Mouse (Mus musculus) brain, embryonic 14.5 days (tissue): ENCODE measurements at regions not wholly inside any gene's neighbourhood (a gene's known extent, or its start where the extent isn't known, plus 50 kb on each side); places are given as distances from the start of the nearest gene placed in this dataset.
A peak's percentile ranks its signal among the peaks of the same experiment; 100 is the strongest.

Source experiments
- DNase-seq: peaks from one replicate; pipeline ENCODE4 v3.0.0-alpha.2; 2011; ENCODE audit warnings: low read depth
- CTCF ChIP-seq: fragments of 200-500 bp; IDR thresholded peaks from 2 replicates; pipeline ENCODE4 v1.5.1; 2012; ENCODE audit warnings: inconsistent platforms, mild to moderate bottlenecking, moderate library complexity, borderline replicate concordance; ENCODE audit not compliant: insufficient read depth, insufficient read length; ENCODE audit errors: extremely low read depth
- POLR2A ChIP-seq: fragments of 200-500 bp; IDR thresholded peaks from 2 replicates; pipeline ENCODE4 v1.6.1; 2012; ENCODE audit warnings: mild to moderate bottlenecking, inconsistent platforms, borderline replicate concordance; ENCODE audit not compliant: poor library complexity, insufficient read depth, insufficient read length, severe bottlenecking; ENCODE audit errors: extremely low read depth

DNA sequence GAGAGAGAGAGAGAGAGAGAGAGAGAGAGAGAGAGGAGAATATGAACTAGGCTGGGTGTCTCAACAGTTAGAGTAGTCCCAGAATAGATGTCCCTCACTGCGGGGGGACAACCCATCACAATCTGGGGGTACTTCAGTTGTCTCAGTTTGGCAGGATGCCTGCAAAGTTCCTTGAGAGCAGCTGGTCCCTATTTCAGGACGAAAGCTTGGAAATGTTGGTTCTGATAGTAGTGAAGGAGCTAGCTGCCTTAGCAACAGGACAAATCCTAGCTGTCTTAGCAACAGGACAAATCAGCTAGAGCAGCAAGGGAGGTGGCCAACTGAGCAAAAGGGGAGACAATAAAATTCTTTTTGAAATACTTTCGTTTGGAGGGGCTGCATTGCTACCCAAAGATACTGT is 139.9 kb upstream of the Frg1 start:
- TF ChIP-seq CTCF (no peak), POLR2A (no peak)
- DNase-seq: no peak

DNA sequence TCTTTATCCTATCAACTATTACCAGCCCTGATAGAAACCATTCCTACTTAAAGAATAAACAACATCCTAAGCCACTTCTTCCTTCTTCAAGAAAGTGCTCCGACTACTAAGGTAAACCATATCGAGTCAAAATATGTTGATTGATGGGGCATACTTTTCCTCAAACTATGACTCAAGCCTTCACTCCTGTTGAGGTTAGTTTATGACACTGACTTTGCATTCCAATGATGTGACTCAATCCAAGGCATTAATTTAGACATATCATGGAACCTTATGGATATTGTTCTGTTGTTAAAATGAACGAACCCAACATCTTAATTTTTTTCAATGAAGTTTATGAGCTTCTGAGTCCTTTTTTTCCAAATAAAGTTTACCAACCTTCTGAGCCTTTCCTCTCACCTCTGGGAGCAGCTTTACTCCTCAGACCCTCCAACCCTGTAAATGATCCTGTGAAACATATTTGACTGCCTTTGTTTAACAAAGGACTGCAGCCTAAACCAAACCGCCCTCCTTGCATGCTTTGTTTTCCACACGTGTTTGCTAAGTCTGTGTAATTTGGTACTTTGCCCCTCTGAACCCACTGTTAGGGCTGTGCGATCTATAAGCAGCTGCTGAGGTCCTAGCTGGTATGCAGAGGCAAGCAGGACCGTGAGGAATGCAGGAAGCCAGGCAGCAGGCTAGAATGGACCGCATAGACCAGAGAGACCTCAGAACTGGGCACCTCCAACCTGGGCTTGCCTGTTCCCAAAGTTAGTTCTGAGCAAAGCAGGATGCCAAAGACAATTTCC is 136.1 kb upstream of the Frg1 start:
- TF ChIP-seq POLR2A (no peak), CTCF (no peak)
- DNase-seq: no peak

DNA sequence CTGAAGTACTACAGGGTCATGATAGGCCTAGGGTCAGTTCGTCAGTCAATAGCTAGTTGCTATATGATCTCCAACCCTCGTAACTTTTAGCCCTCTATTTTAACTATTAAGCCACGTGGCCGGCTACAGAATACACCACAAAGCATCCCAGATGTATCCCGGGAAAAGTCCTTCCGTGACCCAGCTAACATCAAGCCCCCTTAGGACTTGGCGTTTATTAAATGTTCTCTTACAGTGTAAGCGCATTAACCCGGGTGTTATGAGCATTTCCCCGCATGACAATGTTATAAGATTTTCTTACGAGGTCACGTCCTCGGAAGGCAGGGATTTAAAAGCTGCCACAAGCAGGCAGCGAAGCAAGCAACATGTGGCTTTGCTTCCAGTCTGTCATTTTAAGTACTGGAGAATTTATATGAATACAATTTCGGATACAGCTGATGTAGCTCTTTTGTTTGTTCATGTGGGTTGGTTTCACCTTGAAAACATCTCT is 135.1 kb upstream of the Frg1 start:
- TF ChIP-seq CTCF (no peak), POLR2A (no peak)
- DNase-seq: no peak

DNA sequence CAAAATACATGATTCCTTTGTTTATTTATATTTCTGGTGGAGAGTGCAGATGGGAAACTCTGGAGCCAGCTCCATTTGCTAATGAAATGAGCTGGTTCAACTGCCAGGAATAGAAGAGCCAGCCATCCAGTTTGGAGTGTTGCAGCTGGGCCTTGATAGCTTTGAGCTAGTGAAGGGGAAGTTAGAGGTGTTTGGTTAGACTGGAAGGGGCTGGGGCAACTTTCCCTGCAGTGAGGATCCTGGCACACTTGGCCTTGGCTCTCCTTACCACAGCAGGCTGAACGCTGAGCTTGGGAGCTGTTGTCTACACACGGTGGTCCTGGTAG is 133.2 kb upstream of the Frg1 start:
- DNase-seq: peak; percentile 62
- no peak for TF ChIP-seq CTCF
- no peak for TF ChIP-seq POLR2A

DNA sequence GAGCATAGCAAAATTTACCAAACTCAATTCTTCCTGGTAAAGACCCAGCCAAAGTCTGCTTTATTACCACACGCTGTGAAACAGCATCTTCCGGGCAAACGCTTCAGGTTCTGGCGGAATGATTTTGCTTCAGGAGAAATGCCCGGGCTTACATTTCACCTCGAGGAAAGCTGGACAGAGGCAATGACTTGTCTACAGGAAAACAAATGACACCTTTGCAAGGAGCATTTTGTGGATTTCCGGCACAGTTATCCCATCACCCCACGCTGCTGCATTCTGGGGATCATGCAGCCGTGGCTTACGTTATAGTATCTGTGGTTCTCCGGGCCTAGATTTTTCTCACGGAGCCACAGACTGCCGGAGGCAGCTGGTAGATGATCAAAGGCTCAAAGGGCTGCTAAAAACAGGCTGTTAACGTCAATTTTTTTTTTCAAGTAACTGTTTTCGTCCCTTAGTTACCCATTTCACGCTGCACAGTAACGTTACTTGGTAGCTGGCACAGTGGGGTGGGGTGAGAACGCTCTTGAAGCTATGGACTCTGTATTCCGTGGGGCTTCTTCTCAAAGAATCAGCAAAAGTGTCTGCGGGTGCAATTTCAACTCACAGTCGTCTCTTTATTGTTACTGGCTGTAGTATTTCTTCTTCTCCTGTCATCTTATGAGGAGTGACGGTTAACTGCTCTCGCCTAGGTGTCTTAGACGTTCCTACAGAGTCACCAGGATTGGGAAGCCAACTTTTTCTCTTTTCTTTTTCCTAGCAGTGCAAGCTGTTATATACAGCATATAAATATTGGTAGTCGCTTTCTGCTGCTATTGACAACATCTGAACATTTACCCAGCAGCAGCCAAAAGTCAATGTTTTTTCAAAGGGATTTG is 132.6 kb upstream of the Frg1 start:
- TF ChIP-seq POLR2A (no peak), CTCF (no peak)
- peak; percentile 28 for DNase-seq

DNA sequence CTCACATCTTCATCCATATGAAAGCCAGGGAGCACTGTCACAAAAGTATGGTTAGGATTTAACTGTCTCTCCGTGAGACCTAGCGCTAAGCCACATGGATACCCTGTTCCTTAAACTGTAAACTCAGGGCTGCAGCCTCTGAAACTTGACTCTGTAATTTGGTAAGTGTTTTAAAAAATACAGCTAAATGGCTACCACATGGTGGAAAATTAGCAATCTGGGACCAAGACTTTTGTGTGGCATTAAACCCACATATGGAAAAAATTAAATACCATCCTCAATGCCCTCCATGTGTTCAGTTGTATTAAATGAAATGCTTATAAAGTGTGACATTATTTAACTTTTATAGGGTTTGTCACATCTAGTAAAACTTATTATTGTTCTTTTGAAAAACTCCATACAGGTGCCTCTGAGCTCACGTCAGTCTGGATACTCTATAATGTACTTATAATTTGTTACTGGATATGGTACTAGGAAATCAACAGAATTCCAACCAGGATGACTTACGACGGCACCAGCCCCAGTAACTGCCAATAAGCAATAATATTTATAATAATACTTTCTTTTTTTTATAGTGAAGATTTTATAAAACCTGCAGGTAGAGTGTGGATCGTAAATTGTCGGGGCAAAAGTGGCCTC is 131.0 kb upstream of the Frg1 start:
- TF ChIP-seq POLR2A: no peak
- TF ChIP-seq CTCF: no peak
- DNase-seq: no peak

DNA sequence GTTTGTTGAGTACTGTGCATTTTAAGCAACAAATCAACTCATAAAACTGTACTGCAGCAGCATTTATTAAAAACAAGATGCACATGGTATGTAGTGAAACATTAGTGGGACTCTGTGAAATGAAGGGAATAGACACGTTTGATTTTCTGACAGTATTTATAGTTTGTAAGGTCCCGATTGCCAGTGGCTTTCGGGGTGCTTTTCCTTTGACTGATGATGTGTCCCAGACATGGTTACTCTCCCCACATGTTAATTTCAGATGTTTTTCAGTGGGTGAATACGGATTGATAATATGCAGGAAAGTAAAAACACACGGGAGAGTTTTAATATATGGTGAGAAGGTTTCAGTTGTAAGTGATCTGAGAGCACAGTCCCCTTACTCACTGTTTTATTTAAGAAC is 115.3 kb upstream of the Frg1 start:
- DNase-seq: no peak

DNA sequence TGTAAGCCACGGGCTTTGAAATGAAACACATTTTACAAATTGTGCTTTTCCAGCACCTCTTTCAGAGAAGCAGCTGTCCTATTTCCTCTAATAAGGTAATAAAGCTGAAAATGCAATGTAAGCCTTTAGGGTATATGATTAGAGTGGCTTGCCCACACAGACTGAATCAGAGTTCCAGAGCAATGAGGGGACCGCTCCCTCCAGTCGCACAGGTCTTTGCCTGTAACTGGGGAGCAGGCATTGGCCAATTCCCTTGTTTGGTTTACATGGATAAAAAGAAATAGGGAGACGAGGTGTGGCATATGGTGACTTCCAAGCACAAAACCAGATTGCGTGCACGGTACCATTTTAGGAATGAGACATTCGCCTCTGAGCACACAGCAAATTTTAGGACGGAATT is 112.7 kb upstream of the Frg1 start:
- DNase-seq: no peak
- TF ChIP-seq CTCF: no peak
- no peak for TF ChIP-seq POLR2A

More for the DNA sequence above, 115.3 kb upstream of the Frg1 start:
- TF ChIP-seq CTCF (no peak), POLR2A (no peak)

DNA sequence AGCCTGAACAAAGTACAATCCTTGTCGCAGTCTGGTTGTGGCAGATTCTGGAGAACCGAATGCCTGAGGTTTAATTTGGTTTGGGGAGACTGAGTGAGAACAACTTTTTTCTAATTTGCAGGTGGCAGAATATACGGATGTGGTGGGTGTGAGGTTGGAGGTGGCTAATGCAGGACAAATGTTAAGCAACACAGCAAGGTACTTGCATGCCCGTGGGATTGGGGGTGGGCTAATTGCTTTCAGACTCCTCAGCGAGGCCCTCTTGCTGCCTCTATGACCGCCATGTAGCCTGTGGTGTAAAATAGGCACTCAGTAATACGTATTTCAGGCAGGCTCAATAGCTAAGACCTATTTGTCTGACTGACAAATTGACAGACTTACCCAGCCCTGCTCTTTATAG is 109.4 kb upstream of the Frg1 start:
- TF ChIP-seq POLR2A (no peak), CTCF (no peak)
- peak; percentile 9 for DNase-seq

DNA sequence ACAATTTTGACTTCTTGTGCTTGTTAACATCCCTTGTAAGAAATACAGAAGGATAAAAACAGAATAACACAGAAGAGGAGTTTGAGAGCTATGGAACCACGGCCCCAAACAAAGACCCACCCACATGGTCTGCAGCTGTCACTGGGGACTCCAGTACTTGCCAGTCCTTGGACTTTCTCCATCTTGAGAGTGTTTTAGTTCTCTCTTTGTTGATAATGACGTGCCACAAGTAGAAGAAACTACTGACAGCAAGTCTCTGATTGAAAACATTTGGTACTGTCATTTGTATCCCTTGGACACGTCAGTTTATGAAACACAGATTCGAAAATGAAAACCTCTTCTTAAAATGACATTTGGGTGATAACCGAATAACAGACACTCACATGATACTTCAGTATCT is 68.3 kb upstream of the Frg1 start:
- no peak for DNase-seq
- TF ChIP-seq CTCF (no peak), POLR2A (no peak)

DNA sequence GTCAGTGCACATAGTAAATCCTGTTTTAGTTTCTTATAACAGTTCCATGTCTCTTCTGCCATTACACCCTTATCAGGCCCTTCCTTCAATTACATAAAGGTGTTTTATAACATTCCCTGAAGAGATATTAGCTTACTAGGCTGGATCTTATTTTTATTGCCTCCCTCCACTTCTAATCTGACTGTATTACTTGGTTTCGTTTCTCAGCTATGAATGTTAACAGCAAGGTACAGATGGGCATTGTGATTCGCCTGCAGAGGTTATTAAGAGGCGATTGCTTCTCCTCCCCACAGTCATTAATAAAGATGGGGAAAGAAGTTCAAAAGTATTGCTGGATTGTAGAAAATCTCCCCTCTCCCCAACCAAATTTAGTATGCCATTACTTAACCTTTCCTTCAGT is 66.4 kb upstream of the Frg1 start:
- TF ChIP-seq CTCF (no peak), POLR2A (no peak)
- no peak for DNase-seq
